Mouse (Mus musculus): ENCODE measurements around the gene Trappc1. TPM values are rescaled to one million over a fixed set of nuclear protein-coding genes. Genes with fewer than 3 reads are reported as not detected.

Gene Trappc1
- 185 and 192 TPM in 2 replicates for polyA plus RNA-seq (2016; fragmentation: Nextera tagmentation; extraction: Ambion mirVana)

GRCm38 (mm10) chr11:69323667-69324111 lies at the start of gene Trappc1, which contains the start of gene Cntrob:
Gene Trappc1 (plus strand): TSS chr11:69323980.
Gene Cntrob (minus strand): TSS chr11:69323775.
- under 1% methylated on average over 30 of the region's 30 CpGs for WGBS
- peaks cover 24% of the 10 kb centered on the region for H3K27me3 ChIP-seq
- H3K27ac ChIP-seq = peak within 1 kb of the TSS; percentile 91
- peak within 1 kb of the TSS; percentile 85 for H3K9ac ChIP-seq
- H3K9me3 ChIP-seq = no peaks in the 10 kb centered on the region
- ATAC-seq (ENCODE audit: low FRiP score) = peak; percentile 96
- peak within 1 kb of the TSS; percentile 79 for H3K4me2 ChIP-seq
- peak within 1 kb of the TSS; percentile 62 for H3K4me3 ChIP-seq (replicated peaks)
- peaks cover 21% of the 10 kb centered on the region for H3K36me3 ChIP-seq (replicated peaks)
- peaks cover 51% of the 10 kb centered on the region for H3K4me1 ChIP-seq

- Histone ChIP-seq H3K27ac (no peak overlapping the region), H3K9me3 (no peaks in the 10 kb centered on the region), H3K4me1 (peaks cover 8% of the 10 kb centered on the region), H3K4me3 (replicated peaks) (no peak overlapping the region), H3K27me3 (peaks cover 6% of the 10 kb centered on the region; the same call in 1 of the 2 replicates), H3K4me2 (no peak overlapping the region), H3K9ac (no peak overlapping the region), H3K36me3 (replicated peaks) (no peaks in the 10 kb centered on the region)
- 83% methylated on average over 6 of the region's 6 CpGs for WGBS
- ATAC-seq (ENCODE audit: low FRiP score) = no peak
These were observed 48.1 kb upstream of the Trappc1 start for GRCm38 (mm10) chr11:69275650-69276049.

GRCm38 (mm10) chr11:69276081-69276480 lies 47.7 kb upstream of the Trappc1 start:
- 73% methylated on average over 2 of the region's 2 CpGs for WGBS
- no peaks in the 10 kb centered on the region for H3K9me3 ChIP-seq
- H3K9ac ChIP-seq = no peak overlapping the region
- no peaks in the 10 kb centered on the region for H3K36me3 ChIP-seq (replicated peaks)
- H3K27me3 ChIP-seq = peaks cover 6% of the 10 kb centered on the region; the same call in 1 of the 2 replicates
- ATAC-seq (ENCODE audit: low FRiP score) = no peak
- H3K4me1 ChIP-seq = peaks cover 8% of the 10 kb centered on the region
- H3K4me3 ChIP-seq (replicated peaks) = no peak overlapping the region
- H3K27ac ChIP-seq = no peak overlapping the region
- H3K4me2 ChIP-seq = no peak overlapping the region

DNA sequence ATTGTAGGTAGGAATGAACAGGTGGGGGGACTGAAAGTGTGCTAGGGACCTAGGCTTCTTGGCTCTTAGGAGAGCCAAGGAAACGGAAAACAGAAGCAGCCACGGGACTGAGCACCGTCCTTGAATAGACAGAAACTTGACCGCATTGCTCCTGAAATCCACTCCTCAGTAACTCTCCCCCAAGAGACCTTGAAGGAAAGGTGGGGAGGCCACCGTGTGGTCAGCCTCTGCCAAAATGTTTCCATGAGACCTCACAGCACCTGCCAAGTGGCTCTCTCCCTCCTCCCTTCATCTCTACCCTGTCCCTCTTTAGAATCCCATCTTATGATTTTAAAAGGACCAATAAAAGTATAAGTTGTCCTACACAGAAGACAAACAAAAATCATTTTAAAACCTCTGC lies 46.5 kb upstream of the Trappc1 start:
- Histone ChIP-seq H3K27ac (no peak overlapping the region), H3K9me3 (no peaks in the 10 kb centered on the region), H3K4me2 (no peak overlapping the region), H3K4me3 (replicated peaks) (no peak overlapping the region), H3K4me1 (no peaks in the 10 kb centered on the region), H3K9ac (no peak overlapping the region), H3K27me3 (no peaks in the 10 kb centered on the region), H3K36me3 (replicated peaks) (no peaks in the 10 kb centered on the region)
- 67% methylated on average over 5 of the region's 5 CpGs for WGBS
- no peak for ATAC-seq (ENCODE audit: low FRiP score)

GRCm38 (mm10) chr11:69291111-69291510 lies 32.7 kb upstream of the Trappc1 start:
- 96% methylated on average over 5 of the region's 5 CpGs for WGBS
- ATAC-seq (ENCODE audit: low FRiP score) = no peak
- H3K4me3 ChIP-seq (replicated peaks) = no peak overlapping the region
- 0 out of 2 replicates have a peak, but pooled peaks cover 3% of the 10 kb centered on the region for H3K36me3 ChIP-seq (replicated peaks)
- H3K27ac ChIP-seq = no peak overlapping the region
- H3K9ac ChIP-seq = no peak overlapping the region
- H3K9me3 ChIP-seq = no peaks in the 10 kb centered on the region
- no peaks in the 10 kb centered on the region for H3K27me3 ChIP-seq
- no peak overlapping the region for H3K4me2 ChIP-seq
- no peaks in the 10 kb centered on the region for H3K4me1 ChIP-seq

- H3K4me3 ChIP-seq (replicated peaks) = no peak overlapping the region
- H3K27ac ChIP-seq = no peak overlapping the region
- no peak overlapping the region for H3K9ac ChIP-seq
- no peaks in the 10 kb centered on the region; the same call in 1 of the 2 replicates for H3K4me1 ChIP-seq
- no peaks in the 10 kb centered on the region for H3K9me3 ChIP-seq
- ATAC-seq (ENCODE audit: low FRiP score) = no peak
- WGBS = 95% methylated on average over 3 of the region's 3 CpGs
- no peaks in the 10 kb centered on the region for H3K27me3 ChIP-seq
- no peak overlapping the region for H3K4me2 ChIP-seq
- H3K36me3 ChIP-seq (replicated peaks) = peaks cover 35% of the 10 kb centered on the region
These were observed 28.5 kb upstream of the Trappc1 start for GRCm38 (mm10) chr11:69295286-69295685.

GRCm38 (mm10) chr11:69297799-69298198 lies 26.0 kb upstream of the Trappc1 start:
- H3K9me3 ChIP-seq = no peaks in the 10 kb centered on the region
- no peak overlapping the region for H3K4me3 ChIP-seq (replicated peaks)
- H3K27ac ChIP-seq = no peak overlapping the region
- no peak for ATAC-seq (ENCODE audit: low FRiP score)
- 79% methylated on average over 2 of the region's 2 CpGs for WGBS
- H3K4me1 ChIP-seq = no peaks in the 10 kb centered on the region; the same call in 1 of the 2 replicates
- H3K27me3 ChIP-seq = no peaks in the 10 kb centered on the region
- no peak overlapping the region for H3K9ac ChIP-seq
- no peak overlapping the region for H3K4me2 ChIP-seq
- H3K36me3 ChIP-seq (replicated peaks) = peaks cover 57% of the 10 kb centered on the region

- H3K4me3 ChIP-seq (replicated peaks) = no peak overlapping the region
- no peaks in the 10 kb centered on the region for H3K9me3 ChIP-seq
- peaks cover 61% of the 10 kb centered on the region for H3K36me3 ChIP-seq (replicated peaks)
- H3K4me2 ChIP-seq = no peak overlapping the region
- no peaks in the 10 kb centered on the region; the same call in 1 of the 2 replicates for H3K4me1 ChIP-seq
- no peak overlapping the region for H3K27ac ChIP-seq
- no peaks in the 10 kb centered on the region for H3K27me3 ChIP-seq
- WGBS = 74% methylated on average over 7 of the region's 7 CpGs
- no peak for ATAC-seq (ENCODE audit: low FRiP score)
- no peak overlapping the region for H3K9ac ChIP-seq
These were observed 25.5 kb upstream of the Trappc1 start for GRCm38 (mm10) chr11:69298231-69298630.

DNA sequence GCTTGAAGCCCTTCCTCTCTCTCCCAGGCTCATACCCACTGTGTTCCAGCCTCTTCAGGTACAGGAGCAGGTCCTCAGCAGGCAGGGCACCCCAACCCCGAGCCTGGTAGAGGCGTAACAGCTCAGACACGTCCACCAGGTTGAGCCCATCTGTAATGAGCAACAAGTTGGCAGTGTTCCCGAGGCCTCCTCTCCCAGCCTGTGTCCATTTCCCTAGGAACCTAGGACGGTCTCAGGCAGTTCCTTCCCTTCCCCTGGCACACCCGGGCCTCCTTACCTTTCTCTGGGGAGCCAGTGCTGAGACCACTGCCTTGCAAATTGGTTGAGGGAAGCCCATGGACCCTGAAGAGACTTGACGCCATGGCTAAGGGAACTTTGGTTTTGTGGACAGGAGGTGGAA lies 21.0 kb upstream of the Trappc1 start:
- WGBS = 92% methylated on average over 7 of the region's 7 CpGs
- H3K9ac ChIP-seq = no peak overlapping the region
- no peaks in the 10 kb centered on the region; the same call in 1 of the 2 replicates for H3K4me1 ChIP-seq
- no peaks in the 10 kb centered on the region for H3K27me3 ChIP-seq
- H3K4me2 ChIP-seq = no peak overlapping the region
- H3K9me3 ChIP-seq = no peaks in the 10 kb centered on the region
- peaks cover 93% of the 10 kb centered on the region for H3K36me3 ChIP-seq (replicated peaks)
- no peak overlapping the region for H3K4me3 ChIP-seq (replicated peaks)
- no peak for ATAC-seq (ENCODE audit: low FRiP score)
- no peak overlapping the region for H3K27ac ChIP-seq

- Histone ChIP-seq H3K4me3 (replicated peaks) (no peak overlapping the region), H3K9ac (no peak overlapping the region), H3K4me2 (no peak overlapping the region), H3K9me3 (no peaks in the 10 kb centered on the region), H3K36me3 (replicated peaks) (peaks cover 95% of the 10 kb centered on the region), H3K27ac (no peak overlapping the region), H3K27me3 (no peaks in the 10 kb centered on the region), H3K4me1 (no peaks in the 10 kb centered on the region)
- no peak for ATAC-seq (ENCODE audit: low FRiP score)
- WGBS = 91% methylated on average over 9 of the region's 9 CpGs
These were observed 18.5 kb upstream of the Trappc1 start for GRCm38 (mm10) chr11:69305291-69305690.

- no peaks in the 10 kb centered on the region for H3K27me3 ChIP-seq
- 95% methylated on average over 2 of the region's 2 CpGs for WGBS
- H3K4me2 ChIP-seq = no peak overlapping the region
- H3K4me1 ChIP-seq = no peaks in the 10 kb centered on the region
- no peak overlapping the region for H3K27ac ChIP-seq
- no peak overlapping the region for H3K4me3 ChIP-seq (replicated peaks)
- H3K9me3 ChIP-seq = no peaks in the 10 kb centered on the region
- peaks cover 96% of the 10 kb centered on the region for H3K36me3 ChIP-seq (replicated peaks)
- H3K9ac ChIP-seq = no peak overlapping the region
- no peak for ATAC-seq (ENCODE audit: low FRiP score)
These were observed 17.7 kb upstream of the Trappc1 start for GRCm38 (mm10) chr11:69306039-69306438.

DNA sequence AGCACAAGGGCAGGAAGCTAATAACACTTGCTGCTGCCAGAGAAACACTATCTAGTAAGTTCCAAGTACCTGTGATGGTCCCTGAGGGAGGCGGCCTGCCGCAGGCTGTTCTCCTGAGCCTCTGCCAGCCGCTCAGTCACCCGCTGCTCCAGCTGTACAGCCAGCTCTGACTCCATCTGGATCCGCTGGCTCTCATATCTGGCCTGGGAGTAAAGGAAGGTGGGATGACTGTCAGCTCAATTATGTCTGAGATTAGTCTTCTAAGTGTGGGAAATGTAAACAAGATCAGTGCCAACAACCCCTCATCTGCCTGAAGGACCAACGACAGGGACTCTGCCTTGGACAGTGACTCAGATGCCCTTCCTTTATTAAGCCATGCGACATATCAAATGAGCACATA lies 12.5 kb upstream of the Trappc1 start:
- Histone ChIP-seq H3K27me3 (no peaks in the 10 kb centered on the region), H3K36me3 (replicated peaks) (peaks cover 90% of the 10 kb centered on the region), H3K4me2 (no peak overlapping the region), H3K4me1 (no peaks in the 10 kb centered on the region), H3K9me3 (no peaks in the 10 kb centered on the region), H3K27ac (no peak overlapping the region), H3K4me3 (replicated peaks) (no peak overlapping the region), H3K9ac (no peak overlapping the region)
- WGBS = 82% methylated on average over 7 of the region's 7 CpGs
- ATAC-seq (ENCODE audit: low FRiP score) = no peak

GRCm38 (mm10) chr11:69316361-69316760 lies 7.4 kb upstream of the Trappc1 start:
- H3K36me3 ChIP-seq (replicated peaks) = peaks cover 76% of the 10 kb centered on the region
- no peak overlapping the region for H3K4me3 ChIP-seq (replicated peaks)
- H3K27me3 ChIP-seq = no peaks in the 10 kb centered on the region
- WGBS = 97% methylated on average over 6 of the region's 6 CpGs
- no peak for ATAC-seq (ENCODE audit: low FRiP score)
- peaks cover 4% of the 10 kb centered on the region for H3K4me1 ChIP-seq
- H3K4me2 ChIP-seq = no peak overlapping the region
- H3K9me3 ChIP-seq = no peaks in the 10 kb centered on the region
- no peak overlapping the region for H3K27ac ChIP-seq
- no peak overlapping the region for H3K9ac ChIP-seq

All from forebrain, embryonic 12.5 days (tissue).